Mouse (Mus musculus): ENCODE results near the gene Crybg1. TPM values are rescaled to one million over a fixed set of nuclear protein-coding genes. Genes with fewer than 3 reads are reported as not detected.

Crybg1 gene
- total and polyA plus RNA-seq, 3 experiments = 0.04 to 0.14 TPM; not detected in 1

GRCm38 (mm10) chr10:43923096-43923495 lies 225.6 kb downstream of the Crybg1 start:
- TF ChIP-seq TAL1 (IDR thresholded peaks at IDR 0.05; ENCODE audit: low read length) (no peak), SIN3A (IDR thresholded peaks at IDR 0.05; ENCODE audit: low read length) (no peak), MEF2A (IDR thresholded peaks at IDR 0.05; ENCODE audit: extremely low read depth, insufficient replicate concordance, low read depth, low read length, poor library complexity, severe bottlenecking) (no peak), MYB (IDR thresholded peaks at IDR 0.05; ENCODE audit: low read depth, low read length) (no peak), CHD2 (IDR thresholded peaks at IDR 0.05; ENCODE audit: low read length) (no peak), KAT2A (conservative IDR thresholded peaks at IDR 0.05; ENCODE audit: low read depth, low read length) (no peak), USF2 (IDR thresholded peaks at IDR 0.05; ENCODE audit: borderline replicate concordance in 1 of 2, insufficient read depth in 1 of 2, low read depth in 1 of 2, low read length in 2 of 2) (no peak), POLR2A (IDR thresholded peaks at IDR 0.05; ENCODE audit: control insufficient read depth in 1 of 2, insufficient read depth in 1 of 2, low read depth in 1 of 2, low read length in 2 of 2, poor library complexity in 1 of 2) (no peak), MAFK (IDR thresholded peaks at IDR 0.05; ENCODE audit: borderline replicate concordance, low read depth, low read length) (no peak), ETS1 (IDR thresholded peaks at IDR 0.05; ENCODE audit: low read depth, low read length) (no peak)
- no peaks in the 10 kb centered on the region for H3K9me3 ChIP-seq (replicated peaks; ENCODE audit: insufficient read depth, low read length)
- H3K4me3 ChIP-seq (ENCODE audit: control insufficient read depth in 1 of 2, insufficient read depth in 1 of 2, low read depth in 2 of 2, low read length in 2 of 2) = no peak overlapping the region
- H3K4me1 ChIP-seq (ENCODE audit: control insufficient read depth in 1 of 2, insufficient read depth in 2 of 2, low read length in 2 of 2) = no peaks in the 10 kb centered on the region
- H3K27ac ChIP-seq (ENCODE audit: control insufficient read depth, low read depth, low read length) = no peak overlapping the region
- DNase-seq (ENCODE audit: low read depth, low spot score) = no peak
- H3K79me2 ChIP-seq (ENCODE audit: control insufficient read depth, insufficient read depth, low read length, poor library complexity) = no peaks in the 10 kb centered on the region
- H3K36me3 ChIP-seq (ENCODE audit: control insufficient read depth in 1 of 2, insufficient read depth in 2 of 2, low read length in 2 of 2) = no peaks in the 10 kb centered on the region
- H3K9ac ChIP-seq (ENCODE audit: control insufficient read depth, low read depth, low read length, poor library complexity, severe bottlenecking) = no peak overlapping the region
- no peaks in the 10 kb centered on the region for H3K27me3 ChIP-seq (ENCODE audit: control insufficient read depth in 1 of 2, insufficient read depth in 2 of 2, low read length in 2 of 2)

DNA sequence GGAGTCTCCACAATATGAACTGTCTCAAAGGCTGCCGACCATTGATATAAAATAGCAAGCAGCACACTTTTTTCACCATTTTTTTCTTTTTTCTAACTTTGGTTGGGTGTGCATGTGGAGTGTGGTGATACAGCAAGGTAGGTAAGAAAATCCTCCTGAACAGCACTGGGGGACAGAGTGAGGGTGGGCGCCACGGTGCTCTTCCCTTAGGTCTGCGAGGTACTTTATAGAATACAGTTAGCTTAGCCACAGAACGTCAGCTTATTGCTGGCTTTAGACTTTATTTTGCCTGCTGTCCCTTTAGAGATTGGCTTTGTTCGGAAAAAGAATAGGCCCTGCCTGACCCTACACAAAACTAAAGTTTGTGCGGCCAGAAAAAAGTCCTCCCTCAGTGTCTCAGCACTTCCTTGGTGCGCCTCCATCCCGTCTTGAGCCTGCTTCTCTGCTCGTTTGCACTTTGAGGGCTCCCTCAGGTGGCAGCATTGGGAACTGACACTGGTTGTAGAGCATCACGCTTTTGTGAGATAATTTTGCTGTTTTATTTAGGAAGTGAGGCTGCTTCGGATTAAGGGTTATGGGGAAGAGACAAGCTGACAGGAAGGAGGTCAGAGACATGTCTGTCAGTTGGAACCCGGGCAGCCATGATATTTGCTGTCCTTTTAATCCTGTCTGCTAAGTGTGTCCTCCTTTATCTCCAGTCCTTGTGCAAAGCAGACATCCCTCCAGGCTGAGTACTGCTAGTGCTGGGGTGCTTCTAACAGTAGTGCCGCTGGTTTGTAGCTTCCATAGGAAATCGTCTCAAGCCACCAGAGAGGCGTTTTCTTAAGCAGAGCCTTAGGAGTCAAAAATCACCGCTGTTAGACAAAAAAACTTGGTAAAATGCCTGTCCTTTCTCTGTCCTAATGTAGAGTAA lies 229.7 kb downstream of the Crybg1 start:
- no peaks in the 10 kb centered on the region for H3K79me2 ChIP-seq (ENCODE audit: control insufficient read depth, insufficient read depth, low read length, poor library complexity)
- DNase-seq (ENCODE audit: low read depth, low spot score) = peak; percentile 90
- TF ChIP-seq TBP (IDR thresholded peaks at IDR 0.05; ENCODE audit: low read depth, low read length) (no peak), RAD21 (IDR thresholded peaks at IDR 0.05; ENCODE audit: low read depth, low read length) (peak; percentile 96), GABPA (IDR thresholded peaks at IDR 0.05; ENCODE audit: low read depth, low read length) (no peak), MEF2A (IDR thresholded peaks at IDR 0.05; ENCODE audit: extremely low read depth, insufficient replicate concordance, low read depth, low read length, poor library complexity, severe bottlenecking) (no peak), MYB (IDR thresholded peaks at IDR 0.05; ENCODE audit: low read depth, low read length) (no peak; the same call in 1 of the 2 replicates), ETS1 (IDR thresholded peaks at IDR 0.05; ENCODE audit: low read depth, low read length) (peak; percentile 13; the same call in 1 of the 2 replicates), E2F4 (IDR thresholded peaks at IDR 0.05; ENCODE audit: borderline replicate concordance, low read depth, low read length) (no peak), JUND (IDR thresholded peaks at IDR 0.05; ENCODE audit: low read depth, low read length) (no peak), UBTF (IDR thresholded peaks at IDR 0.05; ENCODE audit: borderline replicate concordance, insufficient read depth, low read depth, low read length) (no peak), MAX (IDR thresholded peaks at IDR 0.05; ENCODE audit: low read length) (0 out of 2 replicates have a peak, but pooled peaks have one; percentile 13), EP300 (IDR thresholded peaks at IDR 0.05; ENCODE audit: low read depth in 1 of 2, low read length in 2 of 2) (peak in 1 of 2 experiments; percentile 42; a peak in 1 of 4 replicates), BHLHE40 (IDR thresholded peaks at IDR 0.05; ENCODE audit: borderline replicate concordance, low read depth, low read length) (no peak), CTCF (IDR thresholded peaks at IDR 0.05 in 2 of 3, conservative IDR thresholded peaks at IDR 0.05 in 1 of 3; ENCODE audit: control insufficient read depth in 1 of 3, insufficient read depth in 1 of 3, low read depth in 2 of 3, low read length in 3 of 3, poor library complexity in 1 of 3, severe bottlenecking in 1 of 3) (peak; percentile 90 to 97 (median 93); a peak in 5 of 6 replicates), SIN3A (IDR thresholded peaks at IDR 0.05; ENCODE audit: low read length) (peak; percentile 65), MYC (IDR thresholded peaks at IDR 0.05; ENCODE audit: low read depth, low read length) (0 out of 2 replicates have a peak, but pooled peaks have one; percentile 48), USF1 (IDR thresholded peaks at IDR 0.05; ENCODE audit: low read depth, low read length) (no peak), MAZ (IDR thresholded peaks at IDR 0.05; ENCODE audit: low read depth, low read length) (peak; percentile 70; the same call in 1 of the 2 replicates), CHD1 (IDR thresholded peaks at IDR 0.05; ENCODE audit: low read depth, low read length) (0 out of 2 replicates have a peak, but pooled peaks have one; percentile 65), SMC3 (IDR thresholded peaks at IDR 0.05; ENCODE audit: low read depth, low read length) (peak; percentile 100), HCFC1 (IDR thresholded peaks at IDR 0.05; ENCODE audit: low read depth, low read length) (0 out of 2 replicates have a peak, but pooled peaks have one; percentile 33), MXI1 (IDR thresholded peaks at IDR 0.05; ENCODE audit: low read depth, low read length) (peak; percentile 59; the same call in 1 of the 2 replicates), ZC3H11A (IDR thresholded peaks at IDR 0.05; ENCODE audit: low read depth, low read length) (peak; percentile 98)

More for the DNA sequence above, 229.7 kb downstream of the Crybg1 start:
- Histone ChIP-seq H3K27ac (ENCODE audit: control insufficient read depth, low read depth, low read length) (no peak overlapping the region), H3K36me3 (ENCODE audit: control insufficient read depth in 1 of 2, insufficient read depth in 2 of 2, low read length in 2 of 2) (peaks cover 0 to 14% of the 10 kb centered on the region in 2 experiments; a peak in 2 of 4 replicates), H3K4me3 (ENCODE audit: control insufficient read depth in 1 of 2, insufficient read depth in 1 of 2, low read depth in 2 of 2, low read length in 2 of 2) (no peak overlapping the region), H3K4me1 (ENCODE audit: control insufficient read depth in 1 of 2, insufficient read depth in 2 of 2, low read length in 2 of 2) (peaks cover 8 to 12% of the 10 kb centered on the region in 2 experiments), H3K27me3 (ENCODE audit: control insufficient read depth in 1 of 2, insufficient read depth in 2 of 2, low read length in 2 of 2) (no peaks in the 10 kb centered on the region), H3K9me3 (replicated peaks; ENCODE audit: insufficient read depth, low read length) (no peaks in the 10 kb centered on the region), H3K9ac (ENCODE audit: control insufficient read depth, low read depth, low read length, poor library complexity, severe bottlenecking) (no peak overlapping the region)
